Mouse (Mus musculus) cerebellum, adult 8-10 months (tissue): Measurements from ENCODE around the gene Cyp2w1.

Source experiments
- DNase-seq: peaks from one replicate; pipeline ENCODE4 v3.0.0; 2022

Cyp2w1 gene

GRCm38 (mm10) chr5:139352317-139352716, at the start of gene Cyp2w1:
Cyp2w1 (plus strand) TSS chr5:139352617.
- DNase-seq: no peak

GRCm38 (mm10) chr5:139303646-139304061, 48.8 kb upstream of the Cyp2w1 start:
- DNase-seq: no peak

- DNase-seq: no peak
Observed at GRCm38 (mm10) chr5:139309946-139310345, 42.5 kb upstream of the Cyp2w1 start.

DNA sequence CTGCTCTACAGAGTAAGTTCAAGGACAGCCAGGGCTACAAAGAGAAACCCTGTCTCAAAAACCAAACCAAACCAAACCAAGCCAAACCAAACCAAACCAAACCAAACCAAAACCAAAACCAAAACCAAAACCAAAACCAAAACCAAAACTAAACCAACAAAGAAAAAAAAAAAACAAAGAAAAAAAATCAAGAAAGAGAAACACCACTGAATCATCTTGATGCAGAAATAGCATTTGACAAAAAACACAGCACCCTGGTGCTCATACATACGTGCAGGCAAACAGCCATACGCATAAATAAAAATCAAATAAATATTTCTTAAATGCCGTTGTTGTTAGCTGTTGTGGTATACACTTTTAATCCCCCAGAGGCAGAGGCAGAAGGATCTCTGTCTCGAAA, 41.9 kb upstream of the Cyp2w1 start:
- DNase-seq: no peak

DNA sequence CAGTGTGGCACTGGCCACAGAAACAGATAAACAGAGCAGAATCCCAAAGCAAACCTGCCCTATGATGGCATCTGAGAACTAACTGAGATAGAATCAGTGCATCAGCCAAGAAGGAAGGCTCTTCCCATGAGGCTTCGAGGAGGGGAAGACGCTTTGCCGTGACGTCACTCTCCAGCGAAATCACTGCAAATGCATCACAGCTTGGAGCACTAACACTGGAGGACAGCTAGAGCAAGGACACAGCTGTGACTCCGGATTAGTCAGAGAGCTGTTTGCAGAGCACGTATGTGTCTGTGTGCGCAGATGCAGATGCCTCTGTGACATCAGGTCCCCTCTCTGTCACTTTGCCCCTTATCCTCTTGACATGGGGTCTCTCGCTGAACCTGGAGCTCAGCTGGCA, 40.6 kb upstream of the Cyp2w1 start:
- DNase-seq: no peak

DNA sequence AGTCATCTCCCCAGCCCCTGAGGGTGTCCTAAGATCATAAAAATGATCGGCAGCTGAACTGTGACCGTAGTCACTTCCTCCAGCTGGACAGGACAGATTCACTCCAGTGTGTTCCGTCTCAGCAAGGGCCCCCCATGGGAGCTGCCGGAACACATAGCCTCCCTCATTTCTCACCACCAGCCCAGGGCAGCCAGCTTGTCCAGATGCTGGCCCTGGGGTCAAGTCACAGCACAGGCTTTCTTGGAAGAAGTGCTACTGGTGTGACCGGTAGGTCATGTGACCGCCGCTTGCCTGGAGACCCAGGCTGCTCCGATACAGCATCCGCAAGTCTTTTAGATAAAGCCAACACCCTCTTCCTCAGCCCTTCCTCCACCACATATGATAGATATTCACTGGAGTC, 38.9 kb upstream of the Cyp2w1 start:
- no peak for DNase-seq

GRCm38 (mm10) chr5:139314941-139315642, 37.3 kb upstream of the Cyp2w1 start:
- no peak for DNase-seq

- DNase-seq: no peak
Observed at GRCm38 (mm10) chr5:139316982-139317675, 35.3 kb upstream of the Cyp2w1 start.

DNA sequence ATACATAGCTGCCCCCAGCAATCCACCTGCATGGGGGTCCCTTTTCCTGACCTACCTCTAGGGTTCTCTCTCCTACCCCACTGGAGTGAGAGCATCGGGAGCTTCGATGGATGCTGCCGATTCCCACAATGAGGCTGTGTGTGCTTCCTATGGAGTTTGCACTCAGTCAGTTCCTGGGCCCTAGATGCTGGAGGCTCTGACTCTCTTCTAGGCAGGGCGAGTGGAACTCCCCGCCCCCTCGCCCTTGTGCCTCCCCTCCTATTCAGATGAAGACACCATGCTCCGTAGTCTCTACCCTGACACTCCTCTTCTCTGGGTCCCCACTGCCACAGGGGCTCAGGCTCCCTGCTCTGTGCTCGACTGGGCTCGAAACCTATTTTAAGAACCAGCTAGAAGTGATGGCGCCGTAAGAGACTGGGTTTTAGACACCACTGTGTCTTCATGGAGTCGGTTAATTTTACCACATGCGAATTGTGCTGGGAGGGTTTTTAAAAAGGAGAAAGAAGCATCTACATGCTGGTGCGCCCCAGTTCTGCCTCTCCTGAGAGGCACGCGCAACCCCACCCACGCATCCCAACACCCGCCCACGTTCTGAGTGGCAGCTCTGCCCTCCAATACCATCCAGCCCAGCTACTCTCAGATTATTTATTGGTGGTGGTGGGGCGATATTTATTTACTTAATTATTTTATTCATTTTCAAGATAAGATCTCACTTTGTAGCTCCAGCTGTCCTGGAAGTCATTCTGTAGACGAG, 34.5 kb upstream of the Cyp2w1 start:
- DNase-seq: no peak

DNA sequence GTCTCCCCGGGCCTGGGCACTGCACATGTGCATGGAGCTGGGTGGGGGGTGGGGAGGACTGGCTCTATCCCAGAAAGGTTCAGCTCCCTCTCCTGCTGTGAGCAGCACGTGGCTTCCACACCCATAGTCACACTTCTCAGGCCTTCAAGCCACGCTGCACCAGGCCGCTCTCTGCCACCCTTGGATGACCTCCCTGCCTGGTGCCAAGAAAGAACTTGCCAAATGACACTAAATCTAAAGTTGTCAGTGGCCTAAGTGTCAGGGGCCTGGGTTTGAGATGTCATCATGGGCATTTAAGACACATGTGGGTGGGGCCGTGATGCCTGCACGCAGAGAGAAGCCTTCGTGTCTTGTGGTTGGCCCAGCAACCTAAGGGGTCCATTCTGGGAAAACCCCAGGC, 32.0 kb upstream of the Cyp2w1 start:
- DNase-seq: no peak

- DNase-seq: no peak
Observed at GRCm38 (mm10) chr5:139321331-139321730, 31.1 kb upstream of the Cyp2w1 start.

DNA sequence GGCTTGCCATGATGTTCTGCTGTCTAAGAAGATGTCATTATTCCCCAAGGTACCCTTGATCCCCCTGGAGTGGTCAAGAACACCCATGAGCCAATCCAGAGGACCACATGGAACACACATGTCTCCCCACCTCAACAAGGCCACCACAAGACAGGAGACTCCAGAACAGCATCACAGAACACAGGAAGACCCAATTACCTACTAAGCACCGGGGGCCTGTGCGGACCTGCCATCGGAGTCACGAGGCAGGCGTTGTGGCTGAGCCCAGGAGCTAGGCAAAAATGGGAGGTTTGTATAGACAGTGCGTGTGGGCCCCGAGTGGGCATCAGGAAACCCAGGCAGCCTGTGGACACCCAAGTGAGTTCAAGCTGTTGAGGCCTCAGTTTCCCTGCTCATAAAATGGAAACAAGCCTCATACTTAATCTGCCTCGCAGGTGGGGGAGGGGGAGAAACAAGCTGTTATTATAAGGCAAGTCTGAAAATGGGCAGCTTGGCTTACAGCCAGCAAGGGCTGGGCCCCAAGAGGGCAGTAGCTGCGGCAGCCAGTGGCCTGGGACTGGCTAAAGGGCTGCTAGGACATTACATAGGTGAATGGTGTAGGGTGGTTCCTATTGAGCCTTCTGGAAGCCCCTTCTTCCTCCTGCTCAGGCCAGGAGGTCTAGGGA, 29.0 kb upstream of the Cyp2w1 start:
- peak; percentile 58 for DNase-seq

DNA sequence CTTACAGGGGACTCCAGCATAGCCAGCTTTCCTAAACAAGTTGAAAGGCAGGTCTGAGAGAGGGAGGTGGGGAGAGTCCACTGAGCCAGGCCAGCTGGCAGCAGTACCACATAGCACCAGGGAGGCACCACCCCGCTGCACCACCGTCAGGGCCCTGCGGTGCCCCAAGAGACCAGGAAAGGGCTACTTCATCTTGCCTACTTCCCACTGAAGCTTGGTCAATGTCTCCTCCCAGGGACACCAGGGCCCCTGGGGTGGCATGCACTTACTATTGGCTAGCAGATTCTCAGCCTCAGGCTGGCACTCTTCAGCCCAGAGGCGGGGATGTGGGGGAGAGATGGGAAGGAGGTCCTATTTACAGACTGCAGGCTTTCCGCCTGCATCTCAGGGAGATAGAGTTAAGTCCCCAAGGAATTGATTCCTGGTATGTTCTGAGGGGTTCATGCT, 28.3 kb upstream of the Cyp2w1 start:
- DNase-seq: peak; percentile 58

GRCm38 (mm10) chr5:139324691-139325394, 27.6 kb upstream of the Cyp2w1 start:
- peak; percentile 78 for DNase-seq

GRCm38 (mm10) chr5:139325395-139325966, 26.9 kb upstream of the Cyp2w1 start, which contains the start of gene Adap1:
Adap1 (minus strand) TSS chr5:139325622.
- peak; percentile 73 for DNase-seq

DNA sequence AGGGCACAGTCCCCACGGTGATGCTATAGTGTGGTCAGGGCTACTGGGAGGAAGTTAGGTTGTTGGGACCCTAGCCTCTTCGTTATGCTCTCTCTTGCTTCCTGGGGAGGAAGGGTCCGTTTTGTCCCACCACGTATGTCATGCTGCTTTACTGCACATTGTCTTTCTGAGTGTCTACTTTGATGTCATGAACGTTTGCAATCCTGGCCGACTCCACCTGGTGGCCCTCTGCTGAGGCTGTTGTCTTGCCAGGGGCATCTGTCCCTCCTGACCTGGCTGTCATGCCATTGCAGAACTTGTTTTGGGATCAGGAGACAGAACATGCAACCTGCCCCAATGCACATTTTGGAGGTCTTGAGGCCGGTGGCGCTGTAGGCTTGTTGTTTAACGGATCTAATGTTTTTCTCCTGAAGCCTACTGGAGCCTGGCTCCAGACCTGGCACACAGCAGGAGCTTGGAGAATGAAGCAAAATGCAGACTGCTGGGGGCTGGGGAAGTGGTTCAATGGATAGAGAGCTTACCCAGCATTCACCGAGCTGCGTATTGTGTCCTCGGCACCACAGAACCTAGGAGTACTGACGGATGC, 26.2 kb upstream of the Cyp2w1 start:
- DNase-seq: no peak

DNA sequence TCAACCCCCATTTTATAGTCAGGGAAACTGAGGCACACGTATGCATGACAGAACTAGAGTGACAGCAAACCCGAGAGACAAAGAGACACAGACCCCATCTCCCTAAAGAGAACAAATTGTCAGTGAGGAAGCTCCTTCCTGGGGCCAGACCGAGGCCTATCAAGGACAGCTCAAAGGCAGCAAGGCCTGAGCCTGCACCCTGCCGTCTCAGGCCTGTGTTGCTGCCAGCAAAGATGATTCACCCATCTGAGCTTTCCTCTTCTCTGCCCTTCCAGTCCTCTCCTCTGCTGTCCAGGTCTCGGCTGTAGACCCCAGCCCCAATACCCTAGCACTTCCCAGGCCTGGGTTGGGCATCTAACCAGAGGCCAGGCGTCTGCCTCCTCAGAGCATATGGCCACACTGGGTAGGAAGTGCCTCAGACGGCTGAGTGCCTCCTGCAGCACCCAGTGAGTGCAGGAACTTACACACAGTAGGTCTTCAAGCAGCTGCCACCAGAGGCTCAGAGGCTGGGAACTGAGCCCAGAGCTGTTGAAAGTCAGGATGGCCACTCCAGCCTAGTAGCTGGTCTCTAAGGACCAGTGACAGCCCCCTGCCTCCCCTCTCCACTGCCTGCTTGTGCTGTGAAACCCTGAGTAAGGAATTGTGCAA, 25.3 kb upstream of the Cyp2w1 start:
- no peak for DNase-seq

DNA sequence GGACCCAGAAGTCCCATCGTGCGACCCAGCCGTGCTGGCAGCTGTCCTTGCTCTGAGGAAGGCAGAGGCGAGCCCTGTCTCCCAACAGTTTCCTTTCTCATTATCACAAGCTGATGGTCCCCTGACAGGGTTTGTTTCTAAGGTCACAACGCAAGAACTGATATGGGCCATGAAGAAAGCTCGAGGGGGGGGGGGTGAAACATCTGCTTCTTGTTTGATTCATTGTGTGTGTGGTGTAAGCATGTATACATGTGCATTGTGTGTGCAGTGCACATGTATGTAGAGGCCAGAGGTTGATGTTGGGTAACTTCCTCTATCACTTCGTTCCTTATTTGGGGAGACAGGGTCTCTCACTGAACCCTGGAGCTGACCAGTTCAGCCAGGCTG, 24.8 kb upstream of the Cyp2w1 start:
- DNase-seq: no peak

- DNase-seq: no peak
Observed at GRCm38 (mm10) chr5:139330766-139331165, 21.7 kb upstream of the Cyp2w1 start.

DNA sequence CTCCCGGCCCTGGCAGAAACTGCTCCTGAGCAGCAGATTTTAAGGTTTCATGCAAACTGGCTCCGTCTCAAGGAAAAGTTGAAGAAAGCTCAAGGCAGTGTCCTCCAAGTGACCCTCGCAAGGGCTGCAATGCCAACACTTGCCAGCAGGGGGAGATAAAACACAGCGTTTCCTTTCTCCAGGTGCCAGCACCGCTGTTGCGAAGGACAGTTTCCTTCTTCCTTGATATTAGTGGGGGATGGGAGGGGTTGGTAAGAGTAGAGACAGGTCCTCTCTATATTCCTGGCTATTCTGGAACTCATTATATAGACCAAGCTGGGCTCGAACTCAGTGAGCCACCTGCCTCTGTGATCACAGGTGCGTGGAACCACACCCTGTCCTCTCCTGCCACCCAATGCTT, 20.7 kb upstream of the Cyp2w1 start:
- DNase-seq: peak; percentile 86

DNA sequence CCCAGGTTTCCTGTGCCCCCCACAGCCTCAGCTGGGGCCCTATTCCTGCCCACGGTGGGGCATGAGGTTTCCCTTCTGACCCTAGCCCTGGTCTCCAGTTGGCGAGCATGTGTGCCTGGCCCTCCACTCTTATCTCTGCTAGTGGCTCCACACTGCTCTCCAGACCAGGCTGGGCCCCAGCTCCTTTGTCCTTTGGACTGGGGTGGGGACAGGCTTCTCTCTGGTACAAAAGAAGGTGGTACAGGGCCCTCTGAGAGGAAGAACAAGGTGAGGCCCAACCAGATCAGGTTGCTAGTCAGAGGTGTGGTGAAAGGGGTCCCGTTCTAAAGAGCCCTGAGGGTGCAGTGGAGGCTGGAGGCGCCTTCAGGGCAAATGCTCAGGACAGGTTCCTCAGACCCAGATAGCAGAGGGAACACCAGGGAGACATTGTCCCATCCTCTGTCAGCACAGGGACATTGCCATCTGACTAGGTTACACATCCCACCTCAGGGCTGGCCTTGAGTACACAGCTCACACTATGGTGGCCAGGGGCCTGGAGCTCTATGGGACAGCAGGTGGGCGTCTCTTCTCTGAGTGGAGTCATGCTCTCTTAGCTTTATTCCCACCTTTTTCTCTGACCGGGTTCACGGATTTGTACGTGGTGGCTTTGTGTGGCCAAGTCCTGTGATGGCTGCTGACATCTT, 19.7 kb upstream of the Cyp2w1 start:
- DNase-seq: no peak
